Mouse (Mus musculus) intestine, embryonic 16.5 days (tissue): ENCODE data around the gene Olfr382. TPM values are rescaled to one million over a fixed set of nuclear protein-coding genes. Genes with fewer than 3 reads are reported as not detected.
"Not testable (repeated sequence)": the region's sequence is repeated elsewhere in the genome, so short reads cannot be mapped to it uniquely, and the experiment has no call there.

ENCODE experiments used
- ATAC-seq: fragments of 200-750 bp; cut with Nextera tagmentation; 2 replicates; pipeline ENCODE4 v1.8.0; 2017; ENCODE audit warnings: moderate TSS enrichment, moderate library complexity
- H3K27ac ChIP-seq: fragments of 300-500 bp; sonication (generic); 2 replicates; pipeline ENCODE4 v1.5.1; 2014; ENCODE audit warnings: mild to moderate bottlenecking, low read length
- H3K27me3 ChIP-seq: fragments of 300-500 bp; sonication (generic); replicated peaks from 2 replicates; pipeline ENCODE4 v1.6.1; 2014; ENCODE audit warnings: low read length, control low read depth, mixed read lengths; ENCODE audit not compliant: control insufficient read depth, insufficient read depth
- H3K36me3 ChIP-seq: fragments of 300-500 bp; sonication (generic); 2 replicates; pipeline ENCODE4 v1.6.1; 2014; ENCODE audit warnings: low read length, control low read depth; ENCODE audit not compliant: control insufficient read depth, insufficient read depth
- H3K4me1 ChIP-seq: fragments of 300-500 bp; sonication (generic); 2 replicates; pipeline ENCODE4 v1.6.1; 2014; ENCODE audit warnings: low read length, control low read depth, mixed read lengths; ENCODE audit not compliant: control insufficient read depth, insufficient read depth
- H3K4me2 ChIP-seq: fragments of 300-500 bp; sonication (generic); 2 replicates; pipeline ENCODE4 v1.6.1; 2014; ENCODE audit warnings: low read depth, low read length, control low read depth
- H3K4me3 ChIP-seq: fragments of 300-500 bp; sonication (generic); 2 replicates; pipeline ENCODE4 v1.5.1; 2014; ENCODE audit warnings: mild to moderate bottlenecking, low read length
- H3K9ac ChIP-seq: fragments of 300-500 bp; sonication (generic); 2 replicates; pipeline ENCODE4 v1.6.1; 2014; ENCODE audit warnings: low read depth, low read length
- H3K9me3 ChIP-seq: fragments of 300-500 bp; sonication (generic); 2 replicates; pipeline ENCODE4 v1.6.1; 2016; ENCODE audit warnings: low read length, control low read depth; ENCODE audit not compliant: control insufficient read depth
- WGBS: fragments of 180-500 bp; shearing (Covaris S2); extraction: QIAGEN DNeasy Blood & Tissue Kit; methylation state at CpG from one replicate; pipeline ENCODE4 v1.1.7; 2014; 5-methylcytosine and 5-hydroxymethylcytosine counted together
- polyA plus RNA-seq: library from polyadenylated mRNA; unstranded; fragments of >200 nt; fragmentation: Nextera tagmentation; extraction: Ambion mirVana; gene quantifications from 2 replicates; pipeline ENCODE4 v1.2.1, GENCODE M21; 2015

The Olfr382 gene
- polyA plus RNA-seq: not detected in 2 replicates

- no peaks in the 10 kb centered on the region for H3K9me3 ChIP-seq
- H3K4me2 ChIP-seq: no peak within 1 kb of the TSS
- no peak within 1 kb of the TSS for H3K9ac ChIP-seq
- H3K36me3 ChIP-seq: no peaks in the 10 kb centered on the region
- H3K4me3 ChIP-seq: no peak within 1 kb of the TSS
- no peak within 1 kb of the TSS for H3K27ac ChIP-seq
- no peaks in the 10 kb centered on the region for H3K27me3 ChIP-seq
- no peak for ATAC-seq
- no peaks in the 10 kb centered on the region for H3K4me1 ChIP-seq
Measured at GRCm38 (mm10) chr11:73517097-73517496, at the start of gene Olfr382. Gene Olfr382, minus strand, starts transcription at chr11:73517197.

- 77% methylated on average over 1 of the region's 1 CpGs for WGBS
Measured at GRCm38 (mm10) chr11:73528971-73529370, 12.0 kb upstream of the Olfr382 start.

GRCm38 (mm10) chr11:73491503-73491902, 25.5 kb downstream of the Olfr382 start, which contains the start of gene Olfr381:
Gene Olfr381, minus strand, starts transcription at chr11:73491603.
- Histone ChIP-seq H3K27me3 (no peaks in the 10 kb centered on the region), H3K9ac (no peak within 1 kb of the TSS), H3K36me3 (no peaks in the 10 kb centered on the region), H3K27ac (no peak within 1 kb of the TSS), H3K4me2 (no peak within 1 kb of the TSS), H3K4me1 (no peaks in the 10 kb centered on the region), H3K4me3 (no peak within 1 kb of the TSS), H3K9me3 (no peaks in the 10 kb centered on the region)
- no peak for ATAC-seq

More at GRCm38 (mm10) chr11:73528971-73529370, 12.0 kb upstream of the Olfr382 start:
- not testable (repeated sequence) for H3K4me1 ChIP-seq, H3K27me3 ChIP-seq, H3K4me3 ChIP-seq, ATAC-seq, H3K27ac ChIP-seq, H3K9me3 ChIP-seq, H3K36me3 ChIP-seq, H3K4me2 ChIP-seq, H3K9ac ChIP-seq

Other genes starting within 250 kb of the Olfr382 start
- gene Trpv3, start 249.8 kb downstream of the Olfr382 start, polyA plus RNA-seq: 0.13 and 0.16 TPM in 2 replicates
- 1.5 and 2.3 TPM in 2 replicates for gene Aspa, start 187.6 kb downstream of the Olfr382 start, polyA plus RNA-seq
- gene Gm49340, start 187.5 kb downstream of the Olfr382 start, polyA plus RNA-seq: not detected in 2 replicates
- 0.21 and 0.31 TPM in 2 replicates for gene Spata22, start 187.5 kb downstream of the Olfr382 start, polyA plus RNA-seq
- gene Olfr20, start 166.4 kb downstream of the Olfr382 start, polyA plus RNA-seq: not detected in 2 replicates
- gene Olfr376, start 146.0 kb downstream of the Olfr382 start, polyA plus RNA-seq: not detected in 2 replicates
- not detected in 2 replicates for gene Olfr1, start 117.6 kb downstream of the Olfr382 start, polyA plus RNA-seq
- gene Olfr378, start 88.7 kb downstream of the Olfr382 start, polyA plus RNA-seq: not detected in 2 replicates
- not detected in 2 replicates for gene Olfr380, start 59.7 kb downstream of the Olfr382 start, polyA plus RNA-seq
- not detected in 2 replicates for gene Olfr381, start 25.6 kb downstream of the Olfr382 start, polyA plus RNA-seq
- not detected in 2 replicates for gene Olfr385, start 75.8 kb upstream of the Olfr382 start, polyA plus RNA-seq
- gene Olfr384, start 81.4 kb upstream of the Olfr382 start, polyA plus RNA-seq: not detected in 2 replicates
- gene Zfp735, start 171.6 kb upstream of the Olfr382 start, polyA plus RNA-seq: not detected in 2 replicates